Mouse (Mus musculus): ENCODE data around the gene Capn9. TPM values are rescaled to one million over a fixed set of nuclear protein-coding genes. Genes with fewer than 3 reads are reported as not detected.

The Capn9 gene
- polyA plus RNA-seq, 1 experiment from 2014 or later, result 0.19 TPM

DNA sequence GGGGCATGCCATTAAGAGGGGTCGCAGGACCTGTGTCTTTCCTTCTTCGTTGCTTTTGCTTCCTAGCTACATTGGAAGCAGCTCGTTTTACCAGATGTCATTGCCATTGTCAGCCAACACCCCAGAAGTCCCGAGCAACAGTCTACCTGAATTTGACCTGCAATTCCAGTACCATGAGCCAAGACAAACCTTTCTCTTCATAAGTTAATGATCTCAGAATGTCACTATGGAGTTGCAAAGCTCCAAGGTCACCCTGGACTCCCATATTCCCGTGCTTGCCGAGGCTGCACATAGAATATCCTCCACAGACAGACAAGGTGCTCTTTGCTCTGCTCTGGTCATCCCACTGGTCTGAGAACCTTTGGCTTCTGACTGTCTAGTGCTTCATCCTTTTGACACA is 8.8 kb upstream of the Capn9 start:
- Histone ChIP-seq H3K4me2 (ENCODE audit: low read depth, low read length) (no peak overlapping the region), H3K4me3 (ENCODE audit: low read length) (no peak overlapping the region), H3K27me3 (ENCODE audit: control insufficient read depth, insufficient read depth, low read depth, low read length) (no peaks in the 10 kb centered on the region), H3K9me3 (ENCODE audit: control insufficient read depth, low read length) (no peaks in the 10 kb centered on the region), H3K36me3 (ENCODE audit: control insufficient read depth, insufficient read depth, low read length) (no peaks in the 10 kb centered on the region), H3K27ac (ENCODE audit: low read length) (no peak overlapping the region), H3K4me1 (replicated peaks; ENCODE audit: control insufficient read depth, insufficient read depth, low read length) (peaks cover 25% of the 10 kb centered on the region), H3K9ac (ENCODE audit: low read length) (no peak overlapping the region)
- WGBS, result 79% methylated on average over 6 of the region's 6 CpGs
- ATAC-seq (ENCODE audit: low read depth), result no peak

DNA sequence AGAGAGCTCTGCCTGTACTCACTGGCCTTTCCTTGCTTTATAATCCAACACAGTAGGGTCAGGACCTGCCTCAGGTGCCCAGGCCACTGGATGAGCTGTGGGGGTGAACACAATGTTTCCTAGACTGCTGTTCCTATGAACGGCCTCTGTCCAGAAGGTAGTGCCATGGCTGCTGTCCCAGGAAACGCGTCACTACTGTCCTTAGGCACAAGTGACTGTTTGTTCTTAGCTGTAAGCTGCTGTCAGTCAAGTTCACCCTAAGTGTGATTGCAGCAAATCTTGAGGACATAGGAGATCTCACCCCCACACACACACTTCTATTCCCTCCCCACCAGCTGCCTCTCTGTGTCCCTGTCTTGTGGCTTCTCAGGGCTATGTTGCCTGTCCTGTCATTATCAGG is 8.3 kb upstream of the Capn9 start:
- Histone ChIP-seq H3K36me3 (ENCODE audit: control insufficient read depth, insufficient read depth, low read length) (no peaks in the 10 kb centered on the region), H3K27ac (ENCODE audit: low read length) (no peak overlapping the region), H3K9ac (ENCODE audit: low read length) (no peak overlapping the region), H3K4me1 (replicated peaks; ENCODE audit: control insufficient read depth, insufficient read depth, low read length) (peaks cover 26% of the 10 kb centered on the region), H3K4me3 (ENCODE audit: low read length) (no peak overlapping the region), H3K4me2 (ENCODE audit: low read depth, low read length) (no peak overlapping the region), H3K9me3 (ENCODE audit: control insufficient read depth, low read length) (no peaks in the 10 kb centered on the region), H3K27me3 (ENCODE audit: control insufficient read depth, insufficient read depth, low read depth, low read length) (no peaks in the 10 kb centered on the region)
- 73% methylated on average over 3 of the region's 3 CpGs for WGBS
- ATAC-seq (ENCODE audit: low read depth), result no peak

DNA sequence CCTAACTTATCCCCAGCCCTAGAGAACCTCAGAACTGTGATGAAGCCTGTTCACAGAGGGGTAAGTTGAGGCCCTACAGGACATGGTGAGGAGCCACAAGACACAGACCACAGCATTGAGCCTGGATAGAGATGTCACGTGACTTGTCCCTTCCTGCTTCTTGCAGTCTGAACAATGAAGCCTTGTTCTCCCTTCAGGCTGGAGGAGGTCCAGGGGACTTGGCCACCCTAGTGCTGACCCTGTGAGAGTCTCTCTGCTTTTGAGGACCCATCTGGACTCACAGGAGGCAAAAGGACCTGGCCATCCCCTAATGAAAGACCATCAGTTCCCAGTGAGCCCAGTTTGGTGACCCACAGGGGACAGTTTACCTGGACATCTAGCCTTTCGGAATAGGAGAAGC is 6.8 kb upstream of the Capn9 start:
- Histone ChIP-seq H3K27me3 (ENCODE audit: control insufficient read depth, insufficient read depth, low read depth, low read length) (no peaks in the 10 kb centered on the region), H3K4me2 (ENCODE audit: low read depth, low read length) (no peak overlapping the region), H3K4me3 (ENCODE audit: low read length) (no peak overlapping the region), H3K27ac (ENCODE audit: low read length) (peak overlapping the region; percentile 31; the same call in 1 of the 2 replicates), H3K9ac (ENCODE audit: low read length) (peak overlapping the region; percentile 36; the same call in 1 of the 2 replicates), H3K4me1 (replicated peaks; ENCODE audit: control insufficient read depth, insufficient read depth, low read length) (peaks cover 39% of the 10 kb centered on the region), H3K36me3 (ENCODE audit: control insufficient read depth, insufficient read depth, low read length) (no peaks in the 10 kb centered on the region), H3K9me3 (ENCODE audit: control insufficient read depth, low read length) (no peaks in the 10 kb centered on the region)
- no peak for ATAC-seq (ENCODE audit: low read depth)
- WGBS, result 60% methylated on average over 2 of the region's 2 CpGs

DNA sequence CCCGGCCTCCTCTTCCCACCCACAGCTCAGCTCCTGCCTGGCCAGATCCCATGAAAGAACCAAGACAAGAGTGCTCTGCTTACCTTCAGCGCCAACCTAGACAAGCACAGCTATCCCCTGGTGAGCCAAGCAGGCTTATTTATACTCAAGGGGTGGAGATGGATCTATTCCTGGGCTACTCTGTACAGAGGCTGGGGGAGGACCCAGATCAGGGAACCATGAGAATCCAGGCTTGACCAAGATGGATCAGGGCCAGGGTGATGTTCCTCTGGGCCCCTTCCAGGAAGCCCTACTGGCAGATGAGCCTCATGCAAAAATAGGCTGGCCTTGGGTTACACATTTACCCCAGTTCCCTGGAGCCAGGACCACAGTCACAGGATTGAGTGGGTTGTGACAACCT is 6.3 kb upstream of the Capn9 start, which contains the start of gene Agt:
Gene Agt, minus strand, starts transcription at position 114 of the 400 bp plus-strand sequence.
- no peaks in the 10 kb centered on the region for H3K27me3 ChIP-seq (ENCODE audit: control insufficient read depth, insufficient read depth, low read depth, low read length)
- peak within 1 kb of the TSS; percentile 94; the same call in 1 of the 2 replicates for H3K27ac ChIP-seq (ENCODE audit: low read length)
- no peak for ATAC-seq (ENCODE audit: low read depth)

DNA sequence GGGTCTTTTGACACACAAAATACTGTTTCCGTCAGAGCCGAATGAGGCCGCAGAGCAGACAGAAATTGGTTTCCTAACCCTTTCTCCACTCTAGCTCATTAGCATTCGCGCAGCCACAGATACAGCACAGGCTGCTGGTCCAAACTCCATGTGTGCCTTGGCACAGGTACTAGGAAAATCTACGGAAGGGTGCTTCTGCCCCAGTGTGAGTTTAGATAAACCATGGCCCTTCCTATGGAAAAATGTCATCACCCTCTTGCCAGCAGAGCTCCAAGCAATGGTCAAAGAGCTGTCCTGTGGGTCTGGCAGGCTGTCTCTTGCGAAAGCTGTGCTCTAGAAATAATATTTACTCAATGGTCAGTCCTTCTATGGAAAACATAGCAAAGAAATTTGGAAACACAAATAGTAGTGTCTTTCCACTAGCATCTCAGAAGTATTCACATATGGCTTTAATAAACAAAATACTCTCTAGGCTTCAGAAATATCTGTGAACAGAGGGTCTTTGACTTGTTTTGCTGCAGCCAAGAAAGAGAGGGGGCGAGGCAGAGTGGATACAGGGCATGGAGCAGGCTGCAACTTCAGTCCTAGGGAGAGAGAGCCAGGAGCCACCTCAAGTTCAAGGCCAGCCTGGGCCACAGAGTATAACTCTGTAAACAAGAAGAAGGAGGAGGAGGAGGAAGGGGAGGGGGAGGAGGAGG is 4.0 kb upstream of the Capn9 start:
- H3K9me3 ChIP-seq (ENCODE audit: control insufficient read depth, low read length), result no peaks in the 10 kb centered on the region
- peak; percentile 81 for ATAC-seq (ENCODE audit: low read depth)
- H3K36me3 ChIP-seq (ENCODE audit: control insufficient read depth, insufficient read depth, low read length), result no peaks in the 10 kb centered on the region
- 45% methylated on average over 8 of the region's 8 CpGs for WGBS
- peak overlapping the region; percentile 94 for H3K27ac ChIP-seq (ENCODE audit: low read length)
- no peak overlapping the region for H3K4me3 ChIP-seq (ENCODE audit: low read length)
- H3K4me2 ChIP-seq (ENCODE audit: low read depth, low read length), result no peak overlapping the region
- no peak overlapping the region for H3K9ac ChIP-seq (ENCODE audit: low read length)
- peaks cover 34% of the 10 kb centered on the region for H3K4me1 ChIP-seq (replicated peaks; ENCODE audit: control insufficient read depth, insufficient read depth, low read length)
- H3K27me3 ChIP-seq (ENCODE audit: control insufficient read depth, insufficient read depth, low read depth, low read length), result no peaks in the 10 kb centered on the region

More for the DNA sequence above, 6.3 kb upstream of the Capn9 start, which contains the start of gene Agt:
- WGBS, result 65% methylated on average over 2 of the region's 2 CpGs
- Histone ChIP-seq H3K4me1 (replicated peaks; ENCODE audit: control insufficient read depth, insufficient read depth, low read length) (peaks cover 36% of the 10 kb centered on the region), H3K9me3 (ENCODE audit: control insufficient read depth, low read length) (no peaks in the 10 kb centered on the region), H3K4me2 (ENCODE audit: low read depth, low read length) (no peak within 1 kb of the TSS), H3K36me3 (ENCODE audit: control insufficient read depth, insufficient read depth, low read length) (no peaks in the 10 kb centered on the region), H3K4me3 (ENCODE audit: low read length) (no peak within 1 kb of the TSS), H3K9ac (ENCODE audit: low read length) (peak within 1 kb of the TSS; percentile 36; the same call in 1 of the 2 replicates)

DNA sequence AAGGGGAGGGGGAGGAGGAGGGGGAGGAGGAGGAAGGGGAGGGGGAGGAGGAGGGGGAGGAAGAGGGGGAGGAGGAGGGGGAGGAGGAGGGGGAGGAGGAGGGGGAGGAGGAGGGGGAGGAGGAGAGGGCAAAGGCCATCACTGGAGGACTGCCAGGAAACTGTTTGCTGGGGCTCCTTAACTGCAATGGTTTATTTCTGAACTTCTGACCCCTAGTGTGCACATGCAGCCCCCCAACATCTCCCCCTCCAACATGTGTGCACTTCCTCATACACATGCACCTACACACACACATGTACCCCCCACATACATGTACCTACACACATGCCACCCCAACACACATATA is 3.5 kb upstream of the Capn9 start:
- Histone ChIP-seq H3K4me1 (replicated peaks; ENCODE audit: control insufficient read depth, insufficient read depth, low read length) (peaks cover 34% of the 10 kb centered on the region), H3K4me3 (ENCODE audit: low read length) (no peak overlapping the region), H3K27me3 (ENCODE audit: control insufficient read depth, insufficient read depth, low read depth, low read length) (no peaks in the 10 kb centered on the region), H3K9me3 (ENCODE audit: control insufficient read depth, low read length) (no peaks in the 10 kb centered on the region), H3K36me3 (ENCODE audit: control insufficient read depth, insufficient read depth, low read length) (no peaks in the 10 kb centered on the region), H3K9ac (ENCODE audit: low read length) (no peak overlapping the region), H3K4me2 (ENCODE audit: low read depth, low read length) (no peak overlapping the region), H3K27ac (ENCODE audit: low read length) (peak overlapping the region; percentile 85)
- no peak for ATAC-seq (ENCODE audit: low read depth)

DNA sequence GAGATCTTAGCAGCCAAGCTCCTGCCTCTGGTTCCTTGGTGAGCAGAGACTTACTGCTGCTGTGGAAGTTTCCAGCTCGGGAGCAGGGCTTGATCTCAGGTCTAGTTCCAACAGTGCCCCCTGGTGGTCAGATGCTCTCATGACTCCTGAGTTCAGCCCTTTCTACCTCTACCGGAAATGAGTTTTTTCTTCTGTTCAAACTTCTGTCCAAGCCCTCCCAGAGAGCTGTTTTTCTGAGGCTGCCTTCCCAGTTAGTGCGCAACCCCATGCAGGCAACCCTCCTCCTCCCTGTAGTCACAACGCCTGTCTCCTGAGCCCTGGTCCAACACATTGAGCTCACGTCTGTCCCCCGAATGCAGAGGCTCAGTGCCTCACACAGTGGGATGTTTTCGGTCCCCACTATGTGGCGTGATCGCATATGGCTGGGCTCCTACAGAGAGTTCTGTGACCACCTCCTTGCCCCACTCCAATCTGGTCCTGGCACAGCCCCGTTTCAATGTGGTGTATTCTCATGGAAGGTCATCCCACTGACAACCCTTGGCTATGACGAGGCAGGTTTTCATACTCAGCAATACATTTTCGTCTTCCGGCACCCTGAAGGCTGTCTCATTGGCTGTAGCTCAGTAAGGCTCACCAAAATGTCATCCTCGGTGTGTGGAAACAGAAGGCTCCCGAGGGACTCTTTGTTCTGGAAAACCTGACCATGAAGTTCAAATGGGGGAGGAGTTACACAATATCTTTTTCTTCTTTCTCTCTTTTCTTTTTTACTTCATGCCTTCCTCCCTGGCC is 2.2 kb upstream of the Capn9 start:
- Histone ChIP-seq H3K9ac (ENCODE audit: low read length) (peak overlapping the region; percentile 52), H3K36me3 (ENCODE audit: control insufficient read depth, insufficient read depth, low read length) (no peaks in the 10 kb centered on the region), H3K27me3 (ENCODE audit: control insufficient read depth, insufficient read depth, low read depth, low read length) (no peaks in the 10 kb centered on the region), H3K4me2 (ENCODE audit: low read depth, low read length) (no peak overlapping the region), H3K9me3 (ENCODE audit: control insufficient read depth, low read length) (no peaks in the 10 kb centered on the region), H3K4me1 (replicated peaks; ENCODE audit: control insufficient read depth, insufficient read depth, low read length) (peaks cover 34% of the 10 kb centered on the region), H3K27ac (ENCODE audit: low read length) (peak overlapping the region; percentile 85), H3K4me3 (ENCODE audit: low read length) (no peak overlapping the region)
- 50% methylated on average over 15 of the region's 15 CpGs for WGBS
- peak; percentile 34 for ATAC-seq (ENCODE audit: low read depth)

DNA sequence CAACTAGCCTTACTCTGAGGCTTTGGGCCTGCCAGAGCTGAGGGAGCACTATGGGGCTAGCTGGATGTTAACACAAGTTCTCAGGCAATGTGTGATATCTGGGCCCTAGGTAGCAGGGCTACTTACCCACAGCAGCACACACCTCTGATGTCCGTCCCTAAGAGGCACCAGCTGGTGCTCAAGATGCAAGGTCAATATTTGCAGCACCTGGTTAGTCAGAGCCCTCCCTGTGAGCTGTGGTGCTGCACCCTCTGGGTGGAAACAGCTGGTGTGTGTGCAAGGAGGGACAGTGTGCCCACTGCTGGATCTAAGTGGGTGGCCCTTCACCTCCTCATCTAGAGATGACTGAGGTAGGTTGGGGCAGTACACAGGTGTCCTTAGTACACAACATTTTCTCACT is 840 bp downstream of the Capn9 start:
- Histone ChIP-seq H3K9me3 (ENCODE audit: control insufficient read depth, low read length) (no peaks in the 10 kb centered on the region), H3K4me2 (ENCODE audit: low read depth, low read length) (no peak overlapping the region), H3K9ac (ENCODE audit: low read length) (no peak overlapping the region), H3K27ac (ENCODE audit: low read length) (no peak overlapping the region), H3K36me3 (ENCODE audit: control insufficient read depth, insufficient read depth, low read length) (no peaks in the 10 kb centered on the region), H3K4me1 (replicated peaks; ENCODE audit: control insufficient read depth, insufficient read depth, low read length) (peaks cover 14% of the 10 kb centered on the region), H3K27me3 (ENCODE audit: control insufficient read depth, insufficient read depth, low read depth, low read length) (no peaks in the 10 kb centered on the region), H3K4me3 (ENCODE audit: low read length) (no peak overlapping the region)
- ATAC-seq (ENCODE audit: low read depth), result peak; percentile 67
- WGBS, result 50% methylated on average over 1 of the region's 1 CpGs

DNA sequence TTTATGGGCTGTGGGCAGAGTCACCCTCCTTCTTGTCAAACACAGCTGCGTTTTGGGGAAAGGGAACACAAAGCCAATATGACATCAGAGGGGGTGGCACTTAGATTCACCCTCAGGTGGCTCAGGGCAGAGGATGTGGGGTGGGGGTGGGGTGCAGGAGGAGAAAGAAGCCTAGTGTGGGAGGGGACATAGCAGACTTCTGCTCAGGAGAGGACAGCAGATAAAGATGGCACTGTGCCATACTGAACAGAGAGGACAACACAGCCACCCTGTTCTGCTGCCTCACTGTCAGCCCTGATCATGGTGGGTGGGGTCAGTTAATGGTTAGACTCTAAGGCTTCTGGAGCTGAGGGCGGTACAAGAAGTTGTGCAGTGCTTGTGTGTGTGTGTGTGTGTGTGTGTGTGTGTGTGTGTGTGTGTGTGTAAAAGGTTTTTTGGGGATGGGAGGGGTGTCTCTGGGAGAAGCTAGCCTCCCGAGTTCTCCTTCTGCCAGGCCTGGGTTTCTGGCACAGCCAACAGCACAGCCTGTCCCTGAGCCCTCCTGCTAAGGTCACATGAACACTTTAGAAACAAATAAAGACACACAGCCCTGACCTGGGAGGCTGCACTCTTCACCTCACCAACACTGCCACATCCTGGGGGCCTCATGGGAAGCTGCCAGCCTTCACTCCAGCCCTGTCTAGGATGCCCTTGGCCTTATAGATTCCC is 10.0 kb downstream of the Capn9 start:
- Histone ChIP-seq H3K9me3 (ENCODE audit: control insufficient read depth, low read length) (no peaks in the 10 kb centered on the region), H3K27ac (ENCODE audit: low read length) (no peak overlapping the region), H3K27me3 (ENCODE audit: control insufficient read depth, insufficient read depth, low read depth, low read length) (no peaks in the 10 kb centered on the region), H3K36me3 (ENCODE audit: control insufficient read depth, insufficient read depth, low read length) (no peaks in the 10 kb centered on the region), H3K4me3 (ENCODE audit: low read length) (no peak overlapping the region), H3K4me1 (replicated peaks; ENCODE audit: control insufficient read depth, insufficient read depth, low read length) (peaks cover 9% of the 10 kb centered on the region; the same call in 1 of the 2 replicates), H3K9ac (ENCODE audit: low read length) (no peak overlapping the region), H3K4me2 (ENCODE audit: low read depth, low read length) (no peak overlapping the region)
- ATAC-seq (ENCODE audit: low read depth), result peak; percentile 56
- WGBS, result 35% methylated on average over 3 of the region's 3 CpGs

Measured in lung, embryonic 16.5 days (tissue).